Mouse (Mus musculus) adrenal gland, postnatal 14 days (tissue): ENCODE measurements at regions not wholly inside any gene's neighbourhood (a gene's known extent, or its start where the extent isn't known, plus 50 kb on each side); places are given as distances from the start of the nearest gene placed in this dataset.
A peak's percentile ranks its signal among the peaks of the same experiment; 100 is the strongest.
"Not testable (repeated sequence)": the region's sequence is repeated elsewhere in the genome, so short reads cannot be mapped to it uniquely, and the experiment has no call there.

Experiments used
- DNase-seq: peaks from one replicate; pipeline ENCODE4 v3.0.0; 2021; ENCODE audit warnings: mixed read lengths

DNA sequence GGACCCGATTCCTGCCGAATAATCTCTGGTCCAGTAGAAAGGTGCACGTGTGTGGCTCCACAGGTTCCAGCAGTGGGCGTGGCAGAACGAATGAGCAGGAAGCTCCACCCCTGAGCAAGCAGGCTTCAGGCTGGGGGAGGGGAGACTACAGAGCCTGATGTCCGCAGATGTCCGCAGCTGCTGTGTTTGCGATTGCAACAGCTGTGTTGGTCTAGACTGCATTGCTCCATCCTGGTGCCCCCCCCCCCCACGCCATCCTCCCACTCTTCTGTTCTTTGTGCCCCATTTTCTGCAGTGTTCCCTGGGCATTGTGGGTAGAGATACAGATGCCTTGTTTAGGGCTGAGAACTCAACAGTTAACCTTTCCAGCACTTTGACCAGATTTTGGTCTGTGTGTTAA is 150.3 kb upstream of the Trpc7 start:
- not testable (repeated sequence) for DNase-seq

DNA sequence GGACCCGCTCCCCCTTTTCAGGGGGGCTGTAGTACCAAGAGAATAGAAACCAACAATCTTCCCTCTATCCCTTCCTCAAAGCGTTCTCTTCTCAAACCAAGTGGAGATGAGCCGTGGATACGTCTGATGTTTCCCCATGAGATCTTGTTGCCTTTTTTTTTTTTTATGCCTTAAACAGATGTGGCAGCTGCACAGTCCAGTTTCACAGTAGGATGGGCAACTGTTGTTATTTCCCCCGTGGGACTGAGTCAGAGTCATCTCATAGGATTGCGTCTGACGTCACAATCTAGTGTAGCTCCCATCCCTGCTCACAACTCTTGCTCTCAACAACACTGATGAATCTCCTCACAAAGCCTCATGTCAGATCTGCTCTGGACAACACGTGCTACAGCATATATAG is 148.7 kb upstream of the Trpc7 start:
- DNase-seq = no peak

DNA sequence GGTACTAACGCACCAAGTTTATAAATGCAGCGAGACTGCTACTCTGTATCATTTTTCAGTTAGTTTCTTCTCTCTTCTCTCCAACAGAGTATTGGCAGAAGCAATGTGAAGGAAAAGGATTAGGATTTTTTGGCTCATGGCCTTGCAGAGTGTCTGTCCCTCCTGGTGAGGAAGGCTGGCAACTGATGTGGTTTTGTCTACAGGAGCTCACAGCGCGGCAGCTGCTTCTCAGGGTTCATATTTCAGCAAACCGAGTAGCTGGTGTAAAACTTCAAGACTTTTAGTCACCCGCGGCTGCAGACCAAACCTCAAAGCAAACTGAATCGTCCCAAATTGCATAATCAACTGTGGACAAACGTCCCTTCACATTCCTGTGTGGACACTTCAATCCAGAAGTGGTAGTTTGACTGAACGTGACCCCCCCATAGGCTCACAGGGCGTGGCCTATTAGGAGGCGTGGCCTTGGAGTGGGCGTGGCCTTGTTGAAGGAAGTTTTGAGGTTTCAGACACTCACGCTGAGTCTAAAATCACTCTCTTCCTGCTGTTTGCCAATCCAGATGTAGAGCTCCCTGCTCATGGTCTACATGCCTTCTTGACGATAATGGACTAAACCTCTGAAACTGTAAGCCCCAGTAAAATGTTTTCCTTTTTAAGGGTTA is 147.7 kb upstream of the Trpc7 start:
- no peak for DNase-seq

DNA sequence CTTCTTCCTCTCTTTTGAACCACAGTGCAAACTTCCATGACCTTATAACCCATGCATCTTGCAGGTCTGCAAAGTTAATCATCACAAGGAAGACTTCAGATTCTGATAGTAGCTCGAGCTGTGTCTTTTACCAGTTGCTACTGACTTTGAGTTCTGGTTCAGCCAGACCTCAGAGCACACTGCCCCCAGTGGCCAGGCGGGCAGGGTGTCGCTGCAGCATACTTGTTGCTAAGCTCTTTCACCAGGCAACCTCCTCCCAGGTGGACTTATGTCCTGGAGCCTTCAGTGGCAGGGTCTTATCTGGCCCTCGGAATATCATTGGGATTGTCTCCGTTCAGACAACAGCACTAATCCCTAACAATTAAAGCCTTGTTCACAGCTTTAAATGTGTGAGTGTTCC is 146.7 kb upstream of the Trpc7 start:
- no peak for DNase-seq

DNA sequence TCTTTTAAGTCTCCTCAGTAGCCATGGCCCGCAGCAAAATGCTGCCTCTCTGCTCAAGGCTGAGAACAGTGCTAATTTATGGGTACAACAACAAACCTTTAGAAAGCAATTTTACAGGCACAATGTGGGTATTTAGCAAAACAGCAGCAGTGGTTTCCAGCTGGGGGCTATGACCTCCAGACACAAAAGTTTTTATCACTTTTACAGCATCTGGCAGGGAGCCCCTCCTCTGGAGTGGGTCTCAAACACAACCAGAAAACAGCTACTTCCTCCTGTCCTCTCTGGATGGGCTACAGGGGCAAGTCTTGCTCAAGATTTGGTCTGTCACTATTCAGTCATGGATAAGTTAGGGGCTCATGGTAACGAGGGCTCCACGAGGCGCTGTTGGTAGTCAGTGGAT is 137.1 kb upstream of the Trpc7 start:
- no peak for DNase-seq

DNA sequence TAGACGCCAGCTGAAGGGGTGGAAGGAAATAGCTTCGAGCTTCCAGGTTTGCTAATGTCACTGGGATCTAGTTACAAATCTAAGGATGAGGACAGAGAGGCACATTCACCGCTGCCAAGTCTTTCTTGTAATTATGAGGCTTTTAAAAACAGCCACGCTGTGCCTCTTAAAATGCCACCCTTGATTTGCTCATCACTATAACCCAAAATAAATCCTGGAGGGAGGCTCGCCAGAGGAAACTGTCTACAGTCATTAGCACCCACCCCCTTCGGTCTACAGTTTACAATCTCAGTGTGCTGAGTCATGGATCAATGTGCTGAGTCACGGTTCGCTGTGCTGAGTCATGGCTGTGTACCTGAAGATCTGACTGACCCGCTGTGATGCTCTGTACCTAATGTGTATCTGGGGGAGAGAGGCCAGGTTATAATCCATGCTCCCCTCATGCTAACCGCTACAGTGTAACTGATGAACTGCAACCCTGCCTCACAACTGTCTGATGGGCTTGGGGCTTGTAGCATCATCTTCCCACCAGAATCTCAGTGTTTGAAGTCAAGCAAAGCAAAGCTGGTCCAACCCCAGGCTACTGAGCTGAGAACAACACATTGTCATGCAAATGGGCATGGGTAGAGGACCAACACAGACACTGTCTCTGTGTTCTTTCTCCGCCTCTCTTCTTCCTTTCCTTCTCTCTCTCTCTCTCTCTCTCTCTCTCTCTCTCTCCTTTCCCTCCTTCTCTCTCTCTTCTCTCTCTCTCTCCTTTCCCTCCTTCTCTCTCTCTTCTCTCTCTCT is 122.0 kb upstream of the Trpc7 start:
- no peak for DNase-seq

DNA sequence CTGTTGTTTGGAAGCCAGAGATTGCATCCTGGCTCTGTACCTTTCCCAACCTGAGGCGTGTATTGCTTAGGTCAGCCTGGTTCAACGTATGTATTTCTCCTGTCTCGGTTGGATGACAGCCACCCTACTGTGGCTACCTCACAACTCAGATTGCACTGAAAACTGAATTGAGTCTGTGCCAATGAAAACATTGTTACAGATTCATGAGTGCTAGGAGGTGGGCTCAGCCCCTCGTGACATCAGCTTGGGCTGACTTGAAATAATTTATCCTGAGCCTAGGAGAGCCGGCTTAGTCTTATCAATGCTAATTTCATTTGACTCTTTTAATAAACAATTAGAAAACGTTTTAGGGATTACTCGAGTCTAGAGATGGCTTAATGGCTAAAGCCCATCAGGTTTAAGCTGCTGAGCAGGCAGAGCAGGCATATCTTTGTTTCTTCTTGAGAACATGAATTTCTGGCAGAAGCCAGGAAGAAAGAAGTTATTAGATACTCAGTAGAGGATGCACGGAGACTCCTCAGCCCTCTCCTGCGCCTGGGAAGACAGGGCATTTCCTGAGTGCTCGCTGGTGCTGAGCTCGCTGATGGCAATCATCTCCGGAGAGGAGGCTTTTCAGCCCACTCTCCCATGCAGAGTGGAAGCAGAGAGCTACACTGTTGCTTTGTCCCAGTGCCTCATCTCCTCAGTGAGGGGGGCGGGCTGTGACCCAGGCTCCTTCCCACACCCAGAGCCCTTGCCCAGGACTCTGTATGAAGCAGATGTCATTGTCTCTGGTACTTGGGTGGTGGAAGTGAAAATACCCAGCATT is 120.9 kb upstream of the Trpc7 start:
- DNase-seq = no peak

DNA sequence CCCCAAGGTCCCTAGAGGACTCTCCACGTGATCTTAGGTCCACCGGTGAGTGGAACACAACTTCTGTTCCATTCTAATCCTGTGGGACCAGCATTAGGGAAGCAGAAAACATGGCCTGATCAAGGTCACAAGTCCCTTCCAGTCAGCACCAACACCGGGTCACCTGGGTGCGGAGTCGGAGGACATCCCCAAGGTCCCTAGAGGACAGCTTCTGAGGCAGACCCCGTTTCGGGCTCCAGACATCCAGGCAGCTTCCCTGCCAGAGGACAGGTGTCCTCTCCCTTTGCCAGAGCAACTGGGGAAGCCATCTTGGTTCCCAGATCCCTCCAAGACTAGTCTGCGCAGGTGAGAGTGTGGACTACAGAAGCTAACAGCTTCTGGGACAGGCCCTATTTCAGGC is 111.4 kb upstream of the Trpc7 start:
- DNase-seq = not testable (repeated sequence)

DNA sequence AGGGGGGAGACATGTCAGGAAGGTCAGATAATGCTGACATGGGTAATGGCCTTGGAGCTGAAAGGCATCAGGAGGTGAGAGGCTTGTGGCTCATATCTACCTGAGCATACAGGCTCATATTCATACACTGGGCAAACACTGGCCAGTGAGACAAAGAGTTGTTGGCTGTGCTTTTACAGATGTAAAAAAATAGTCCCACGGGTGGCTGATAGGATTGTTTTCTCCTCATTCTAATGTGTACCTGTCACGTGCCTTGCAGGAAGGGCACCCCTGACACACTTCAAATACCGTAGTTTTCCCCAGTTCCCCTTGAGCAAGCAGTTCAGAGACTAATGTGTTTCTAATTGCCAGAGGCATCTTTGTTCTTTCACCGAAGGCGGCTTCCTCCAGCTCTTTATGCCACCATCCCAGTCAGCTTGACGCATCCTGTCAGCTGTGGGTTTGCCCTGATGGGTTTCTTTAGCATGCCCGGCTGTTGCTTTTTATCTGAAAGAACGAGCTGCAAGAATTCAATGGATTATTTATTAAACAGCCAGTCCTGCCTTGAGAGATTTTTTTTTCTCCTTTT is 107.9 kb upstream of the Trpc7 start:
- no peak for DNase-seq

DNA sequence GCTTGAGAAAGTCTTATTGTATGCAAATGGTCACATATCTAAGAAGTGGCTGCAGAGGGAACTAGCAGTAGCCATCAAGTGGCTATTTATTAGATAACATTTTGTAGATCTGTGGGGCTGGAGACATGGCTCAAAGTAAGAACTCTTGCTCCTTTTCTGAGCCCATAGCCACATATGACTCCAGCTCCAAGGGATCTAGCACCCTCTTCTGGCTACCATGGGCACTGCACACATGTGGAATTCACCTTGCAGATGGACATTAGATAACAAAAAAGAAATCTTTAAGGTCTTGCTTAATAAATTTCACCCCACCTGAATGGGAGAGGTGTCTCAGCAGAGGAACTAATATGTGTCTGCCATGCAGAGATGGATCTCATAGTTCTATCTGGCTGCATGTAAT is 96.2 kb upstream of the Trpc7 start:
- peak; percentile 6 for DNase-seq

DNA sequence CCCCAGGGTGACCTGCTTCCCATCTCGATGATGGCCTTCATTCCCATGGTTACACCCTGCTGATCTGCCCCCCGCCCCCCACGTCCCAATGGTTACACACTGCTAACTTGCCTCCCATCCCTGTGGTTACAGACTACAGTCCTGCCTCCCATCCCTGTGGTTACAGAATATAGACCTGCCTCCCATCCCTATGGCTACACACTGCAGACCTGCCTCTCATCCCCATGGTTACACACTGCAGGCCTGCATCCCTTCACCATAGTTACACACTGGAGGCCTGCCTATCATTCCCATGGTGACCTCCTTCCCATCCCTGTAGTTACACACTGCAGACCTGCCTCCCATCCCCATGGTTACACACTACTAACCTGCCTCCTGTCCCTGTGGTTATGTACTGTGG is 78.3 kb upstream of the Trpc7 start:
- DNase-seq = no peak

DNA sequence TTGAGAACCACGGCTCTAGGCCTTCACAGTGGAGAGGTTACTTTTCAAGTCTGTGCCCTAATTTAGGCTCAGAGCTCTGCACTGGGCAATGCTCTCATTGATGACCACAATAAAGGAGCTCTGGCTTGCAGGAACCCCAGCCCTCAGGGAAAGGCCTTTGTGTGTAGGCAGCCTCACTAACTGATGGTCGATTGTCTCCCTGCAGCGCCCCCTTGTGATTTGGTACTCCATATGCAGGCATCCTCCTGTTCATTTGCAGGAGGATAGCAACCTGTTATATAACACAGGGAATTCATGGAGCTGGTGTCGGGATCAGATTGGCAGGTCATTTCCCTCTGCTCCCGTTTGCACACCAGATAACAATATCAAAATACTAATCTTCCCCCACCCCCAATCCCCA is 59.6 kb upstream of the Trpc7 start:
- DNase-seq = peak; percentile 10

DNA sequence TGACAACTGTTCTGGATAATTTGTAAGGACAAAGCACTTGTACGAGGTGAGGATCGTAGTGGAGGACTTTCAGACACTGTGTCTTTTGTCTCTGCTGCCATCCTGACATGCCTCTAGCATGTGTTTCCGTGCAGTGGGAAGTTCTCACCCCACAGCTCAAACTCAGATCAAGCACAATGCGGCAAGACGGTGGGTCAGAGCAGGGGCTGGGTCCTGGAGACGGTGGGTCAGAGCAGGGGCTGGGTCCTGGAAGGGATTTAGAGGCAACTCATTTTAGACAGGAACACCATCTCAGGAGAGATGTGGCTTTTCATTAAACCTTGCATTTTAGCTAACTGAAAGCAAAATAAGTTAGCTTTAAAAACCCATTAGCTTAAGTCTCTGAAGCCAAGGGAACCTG is 52.3 kb upstream of the Trpc7 start:
- DNase-seq = no peak

DNA sequence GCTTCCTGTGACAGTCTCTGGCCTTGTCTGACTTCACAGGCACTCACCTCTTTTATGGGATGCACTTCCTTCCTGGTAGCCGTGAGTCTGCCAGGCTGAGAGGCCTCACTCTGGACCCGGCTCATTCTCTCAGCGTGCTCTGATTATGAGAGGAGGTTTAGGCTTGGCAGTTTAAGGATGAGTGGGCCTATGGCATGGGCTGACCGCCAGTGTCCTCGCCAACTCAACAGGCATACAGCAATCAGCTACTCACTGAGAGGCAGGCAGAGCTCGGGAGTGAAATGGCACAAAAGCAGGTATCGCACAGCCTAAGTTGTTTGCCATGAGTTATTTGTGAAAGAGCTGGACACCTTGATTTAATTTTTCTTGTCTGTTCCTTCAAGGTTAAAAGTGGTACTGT is 51.5 kb upstream of the Trpc7 start:
- no peak for DNase-seq
